Mouse (Mus musculus) liver, embryonic 12.5 days (tissue): ENCODE data around the gene Thop1. TPM values are rescaled to one million over a fixed set of nuclear protein-coding genes. Genes with fewer than 3 reads are reported as not detected.
A peak's percentile ranks its signal among the peaks of the same experiment; 100 is the strongest.
"Not testable (repeated sequence)": the region's sequence is repeated elsewhere in the genome, so short reads cannot be mapped to it uniquely, and the experiment has no call there.

ENCODE experiments used
- ATAC-seq: fragments of 200-750 bp; cut with Nextera tagmentation; 2 replicates; pipeline ENCODE4 v1.8.0; 2017; ENCODE audit warnings: moderate number of reproducible peaks, mild to moderate bottlenecking, moderate library complexity
- H3K27ac ChIP-seq: fragments of 300-500 bp; sonication (generic); 2 replicates; pipeline ENCODE4 v1.5.1; 2016; ENCODE audit warnings: mild to moderate bottlenecking
- H3K27me3 ChIP-seq: fragments of 300-500 bp; sonication (generic); replicated peaks from 2 replicates; pipeline ENCODE4 v1.6.1; 2016; ENCODE audit warnings: mild to moderate bottlenecking, moderate library complexity
- H3K36me3 ChIP-seq: fragments of 300-500 bp; sonication (generic); 2 replicates; pipeline ENCODE4 v1.6.1; 2016; ENCODE audit warnings: mild to moderate bottlenecking, moderate library complexity
- H3K4me1 ChIP-seq: fragments of 300-500 bp; sonication (generic); 2 replicates; pipeline ENCODE4 v1.6.1; 2016
- H3K4me2 ChIP-seq: fragments of 300-500 bp; sonication (generic); 2 replicates; pipeline ENCODE4 v1.6.1; 2016; ENCODE audit warnings: mild to moderate bottlenecking, moderate library complexity
- H3K4me3 ChIP-seq: fragments of 300-500 bp; sonication (generic); 2 replicates; pipeline ENCODE4 v1.5.1; 2016; ENCODE audit warnings: mild to moderate bottlenecking, moderate library complexity
- H3K9ac ChIP-seq: fragments of 300-500 bp; sonication (generic); 2 replicates; pipeline ENCODE4 v1.6.1; 2016; ENCODE audit warnings: mild to moderate bottlenecking, moderate library complexity
- H3K9me3 ChIP-seq: fragments of 300-500 bp; sonication (generic); replicated peaks from 2 replicates; pipeline ENCODE4 v1.6.1; 2016; ENCODE audit warnings: mild to moderate bottlenecking, moderate library complexity
- WGBS: fragments of 180-500 bp; shearing (Covaris S2); methylation state at CpG from one replicate; pipeline ENCODE4 v1.1.7; 2016; ENCODE audit not compliant: insufficient replicate concordance; 5-methylcytosine and 5-hydroxymethylcytosine counted together
- polyA plus RNA-seq: library from polyadenylated mRNA; unstranded; fragments of >200 nt; fragmentation: Nextera tagmentation; extraction: Ambion mirVana; gene quantifications from 2 replicates; pipeline ENCODE4 v1.2.1, GENCODE M21; 2016

Gene Thop1
- polyA plus RNA-seq, 1 experiment from 2014 or later: 50.8 TPM

- no peak for ATAC-seq
- Histone ChIP-seq H3K27ac (no peak overlapping the region), H3K4me1 (peaks cover 18% of the 10 kb centered on the region), H3K9me3 (no peaks in the 10 kb centered on the region), H3K4me2 (peak overlapping the region; percentile 77), H3K4me3 (no peak overlapping the region), H3K9ac (no peak overlapping the region), H3K27me3 (no peaks in the 10 kb centered on the region), H3K36me3 (peaks cover 16% of the 10 kb centered on the region)
- WGBS: 71% methylated on average over 7 of the region's 7 CpGs
Observed at GRCm38 (mm10) chr10:81036251-81036650, 33.6 kb upstream of the Thop1 start.

DNA sequence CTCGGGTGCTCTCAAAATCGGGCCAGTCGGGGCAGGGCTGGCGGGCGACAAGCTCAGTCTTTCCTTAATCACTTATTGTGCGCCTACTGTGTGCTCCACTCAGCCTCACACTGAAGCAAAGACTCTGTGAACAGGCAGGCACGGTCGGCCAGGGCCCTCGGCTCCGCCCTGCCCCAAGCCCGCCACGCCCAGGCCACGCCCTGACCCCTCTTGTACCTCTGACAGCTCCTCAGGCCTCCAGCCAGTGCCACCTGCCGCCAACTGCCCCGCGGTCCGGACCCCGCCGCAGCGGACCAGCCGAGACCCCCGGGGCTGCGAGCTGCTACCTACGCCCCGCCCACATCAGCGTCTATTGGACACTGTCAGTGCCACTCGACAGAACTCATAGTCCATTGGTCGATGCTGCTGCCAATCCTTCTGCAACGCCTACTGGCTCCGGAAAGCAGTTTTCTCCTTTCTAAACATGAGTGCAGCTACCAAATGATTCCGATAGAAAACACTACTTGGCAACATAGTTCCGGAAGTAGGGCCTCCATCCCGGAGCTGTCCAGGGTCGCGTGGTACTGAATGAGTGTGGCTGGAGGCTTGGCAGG is 32.8 kb upstream of the Thop1 start, which contains the start of gene Slc39a3:
TSS of gene Slc39a3 (minus strand) at position 439 of the 593 bp plus-strand sequence.
- under 1% methylated on average over 35 of the region's 35 CpGs for WGBS
- Histone ChIP-seq H3K27ac (peak within 1 kb of the TSS; percentile 82), H3K4me2 (peak within 1 kb of the TSS; percentile 77), H3K27me3 (no peaks in the 10 kb centered on the region), H3K36me3 (peaks cover 11% of the 10 kb centered on the region), H3K4me3 (peak within 1 kb of the TSS; percentile 81), H3K9me3 (no peaks in the 10 kb centered on the region), H3K9ac (peak within 1 kb of the TSS; percentile 77), H3K4me1 (peaks cover 20% of the 10 kb centered on the region)
- peak; percentile 97 for ATAC-seq

DNA sequence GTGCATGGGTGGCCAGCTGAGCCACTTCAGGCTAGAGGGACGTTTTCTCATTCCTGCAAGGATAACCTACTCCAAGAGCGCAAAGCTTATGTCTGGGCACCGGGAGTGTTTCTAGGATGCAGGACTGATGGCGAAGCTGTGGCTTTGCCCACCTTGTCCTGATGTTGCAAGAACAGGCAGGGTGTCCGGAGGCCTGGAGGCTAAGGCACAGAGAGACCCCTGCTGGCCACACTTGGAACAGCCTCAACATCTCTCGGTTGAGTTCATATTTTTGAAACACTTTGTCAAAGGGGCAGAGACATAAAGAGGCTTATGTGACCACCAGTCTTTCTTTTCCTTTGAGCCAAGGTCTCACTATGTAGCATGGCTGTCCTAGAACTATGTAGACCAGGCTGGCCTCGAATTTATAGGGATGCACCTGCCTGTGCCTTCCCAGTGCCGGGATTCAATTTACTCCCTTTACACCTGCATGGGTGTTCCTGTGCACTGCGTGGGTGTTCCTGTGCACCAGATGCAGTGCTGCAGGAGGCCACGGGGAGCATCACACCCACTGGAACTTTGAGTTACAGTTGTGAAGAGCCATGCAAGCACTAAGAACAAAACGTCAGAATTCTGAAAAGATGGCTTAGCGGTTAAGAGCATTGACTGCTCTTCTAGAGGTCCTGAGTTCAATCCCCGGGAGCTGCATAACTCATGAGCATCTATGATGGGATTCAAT is 28.2 kb upstream of the Thop1 start:
- Histone ChIP-seq H3K9ac (no peak overlapping the region), H3K4me2 (no peak overlapping the region), H3K4me1 (peaks cover 15% of the 10 kb centered on the region), H3K27ac (no peak overlapping the region), H3K4me3 (no peak overlapping the region), H3K9me3 (no peaks in the 10 kb centered on the region), H3K36me3 (peaks cover 37% of the 10 kb centered on the region), H3K27me3 (no peaks in the 10 kb centered on the region)
- 27% methylated on average over 13 of the region's 13 CpGs for WGBS
- ATAC-seq: no peak

DNA sequence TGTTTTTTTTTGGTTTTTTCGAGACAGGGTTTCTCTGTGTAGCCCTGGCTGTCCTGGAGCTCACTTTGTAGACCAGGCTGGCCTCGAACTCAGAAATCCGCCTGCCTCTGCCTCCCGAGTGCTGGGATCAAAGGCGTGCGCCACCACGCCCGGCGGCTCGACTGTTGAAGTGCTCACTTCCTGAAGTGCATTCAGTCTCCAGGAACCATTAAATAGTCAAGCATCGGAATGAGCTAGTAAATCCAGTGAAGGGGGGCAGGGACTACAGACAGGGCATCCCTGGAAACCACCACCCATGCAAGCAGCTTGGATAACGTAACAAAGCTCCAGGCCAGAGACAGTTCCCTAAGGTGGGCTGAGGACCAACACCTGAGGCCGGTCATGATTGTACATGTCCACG is 24.6 kb upstream of the Thop1 start:
- H3K27me3 ChIP-seq, H3K27ac ChIP-seq, H3K4me2 ChIP-seq, H3K4me3 ChIP-seq, H3K9ac ChIP-seq, ATAC-seq, H3K9me3 ChIP-seq, H3K4me1 ChIP-seq: not testable (repeated sequence)
- peaks cover 73% of the 10 kb centered on the region for H3K36me3 ChIP-seq
- WGBS: 86% methylated on average over 14 of the region's 14 CpGs

- Histone ChIP-seq H3K9me3 (no peaks in the 10 kb centered on the region), H3K4me2 (no peak overlapping the region), H3K4me1 (peaks cover 22% of the 10 kb centered on the region), H3K36me3 (peaks cover 78% of the 10 kb centered on the region), H3K9ac (no peak overlapping the region), H3K27me3 (no peaks in the 10 kb centered on the region), H3K27ac (peak overlapping the region; percentile 61), H3K4me3 (no peak overlapping the region)
- ATAC-seq: peak; percentile 6; the same call in 1 of the 2 replicates
- 62% methylated on average over 4 of the region's 4 CpGs for WGBS
Observed at GRCm38 (mm10) chr10:81050645-81051044, 19.2 kb upstream of the Thop1 start.

DNA sequence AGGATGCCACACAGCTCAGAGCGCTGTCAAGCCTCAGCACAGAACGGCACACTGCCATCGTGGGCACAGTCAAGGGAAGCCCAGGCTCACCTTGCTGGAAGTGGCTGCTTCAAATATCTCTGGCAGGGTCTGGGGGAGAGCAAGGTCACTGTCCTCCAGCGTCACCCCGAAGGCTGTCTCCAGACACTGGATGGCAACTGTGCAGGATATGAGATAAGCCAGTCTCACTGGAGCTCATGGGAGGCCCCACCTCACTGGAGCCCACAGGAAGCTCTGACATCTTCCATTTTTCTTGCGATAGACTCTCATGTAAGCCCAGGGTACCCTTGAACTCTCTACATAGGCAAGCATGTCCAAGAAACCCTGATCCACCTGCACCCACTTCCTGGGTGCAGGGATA is 18.7 kb upstream of the Thop1 start:
- H3K9ac ChIP-seq: 0 out of 2 replicates have a peak overlapping the region, but pooled peaks have one; percentile 32
- ATAC-seq: peak; percentile 70

DNA sequence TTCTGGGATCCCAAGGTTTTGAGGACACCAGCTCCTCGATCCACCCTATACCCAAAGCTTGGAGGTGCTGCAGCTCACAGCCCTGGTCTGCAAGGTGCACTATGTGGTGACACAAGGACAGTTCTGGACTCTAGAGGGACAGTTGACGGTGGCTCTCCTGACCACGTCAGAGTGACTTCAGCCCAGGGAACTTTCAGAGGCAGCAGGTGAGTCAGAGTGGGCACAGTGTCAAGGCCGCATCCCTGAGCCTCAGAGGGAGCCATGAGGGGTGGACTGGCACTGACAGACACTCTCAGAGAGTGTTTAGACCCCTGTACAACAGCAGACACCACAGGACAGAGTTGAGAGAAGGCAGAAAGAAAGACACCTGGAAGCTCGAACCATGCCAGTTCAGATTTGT is 17.3 kb upstream of the Thop1 start:
- Histone ChIP-seq H3K4me1 (peaks cover 28% of the 10 kb centered on the region), H3K27ac (no peak overlapping the region), H3K4me2 (no peak overlapping the region), H3K36me3 (peaks cover 64% of the 10 kb centered on the region), H3K9ac (no peak overlapping the region), H3K4me3 (no peak overlapping the region), H3K27me3 (no peaks in the 10 kb centered on the region), H3K9me3 (no peaks in the 10 kb centered on the region)
- WGBS: 75% methylated on average over 5 of the region's 5 CpGs
- no peak for ATAC-seq

More for the DNA sequence above, 18.7 kb upstream of the Thop1 start:
- Histone ChIP-seq H3K4me2 (peak overlapping the region; percentile 4; the same call in 1 of the 2 replicates), H3K4me1 (peaks cover 22% of the 10 kb centered on the region), H3K4me3 (no peak overlapping the region), H3K9me3 (no peaks in the 10 kb centered on the region), H3K27ac (peak overlapping the region; percentile 61), H3K27me3 (no peaks in the 10 kb centered on the region), H3K36me3 (peaks cover 75% of the 10 kb centered on the region)
- 39% methylated on average over 6 of the region's 6 CpGs for WGBS

GRCm38 (mm10) chr10:81055169-81055568 is 14.7 kb upstream of the Thop1 start:
- no peak for ATAC-seq
- peaks cover 47% of the 10 kb centered on the region for H3K36me3 ChIP-seq
- 83% methylated on average over 6 of the region's 6 CpGs for WGBS

GRCm38 (mm10) chr10:81055802-81056340 is 14.0 kb upstream of the Thop1 start:
- not testable (repeated sequence) for H3K27ac ChIP-seq, ATAC-seq
- WGBS: 73% methylated on average over 11 of the region's 11 CpGs

More at GRCm38 (mm10) chr10:81055169-81055568, 14.7 kb upstream of the Thop1 start:
- Histone ChIP-seq H3K4me3 (no peak overlapping the region), H3K4me2 (no peak overlapping the region), H3K9me3 (no peaks in the 10 kb centered on the region), H3K27ac (no peak overlapping the region), H3K9ac (no peak overlapping the region), H3K4me1 (peaks cover 49% of the 10 kb centered on the region), H3K27me3 (no peaks in the 10 kb centered on the region)

DNA sequence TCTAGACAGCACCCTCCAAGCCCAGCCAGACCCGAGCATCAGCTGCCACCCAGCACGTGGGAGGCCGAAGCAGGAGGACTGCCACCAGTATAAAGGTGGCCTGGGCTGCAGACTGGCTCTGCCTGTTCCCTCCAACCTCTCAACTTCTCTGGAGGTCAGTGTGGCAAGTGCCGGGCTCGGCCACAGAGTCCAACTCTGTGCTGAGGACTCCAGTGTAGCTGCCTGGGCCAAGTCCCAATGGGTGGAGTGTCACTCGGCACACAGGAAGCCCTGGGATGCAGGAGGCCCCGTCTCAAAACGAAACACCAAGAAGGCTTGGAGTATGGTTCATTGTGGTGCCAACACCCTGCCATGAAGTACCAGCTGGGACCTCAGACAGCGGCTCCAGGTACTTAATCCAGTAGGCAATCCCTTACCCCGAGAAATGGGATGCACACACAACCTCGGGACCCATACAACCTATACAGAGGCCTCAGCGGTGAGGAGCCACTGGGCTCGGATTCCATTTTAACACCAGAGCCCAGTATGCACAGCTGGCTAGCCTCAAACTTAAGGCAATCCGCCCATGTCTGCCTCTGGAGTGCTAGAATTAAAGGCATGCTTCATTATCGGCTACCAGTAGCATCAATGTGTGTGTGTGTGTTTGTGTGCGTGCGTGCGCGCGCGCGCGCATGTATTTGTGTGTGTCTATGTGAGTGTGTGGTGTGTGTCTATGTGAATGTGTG is 12.3 kb upstream of the Thop1 start:
- 87% methylated on average over 23 of the region's 23 CpGs for WGBS
- no peak overlapping the region for H3K4me2 ChIP-seq
- H3K4me1 ChIP-seq: peaks cover 29% of the 10 kb centered on the region
- H3K9me3 ChIP-seq: no peaks in the 10 kb centered on the region
- no peak overlapping the region for H3K27ac ChIP-seq
- H3K4me3 ChIP-seq: no peak overlapping the region
- peaks cover 23% of the 10 kb centered on the region for H3K36me3 ChIP-seq
- no peaks in the 10 kb centered on the region for H3K27me3 ChIP-seq
- no peak overlapping the region for H3K9ac ChIP-seq
- no peak for ATAC-seq

More at GRCm38 (mm10) chr10:81055802-81056340, 14.0 kb upstream of the Thop1 start:
- Histone ChIP-seq H3K36me3 (peaks cover 40% of the 10 kb centered on the region), H3K4me1 (peaks cover 46% of the 10 kb centered on the region)
- not testable (repeated sequence) for H3K27me3 ChIP-seq, H3K4me2 ChIP-seq, H3K9me3 ChIP-seq, H3K9ac ChIP-seq, H3K4me3 ChIP-seq

DNA sequence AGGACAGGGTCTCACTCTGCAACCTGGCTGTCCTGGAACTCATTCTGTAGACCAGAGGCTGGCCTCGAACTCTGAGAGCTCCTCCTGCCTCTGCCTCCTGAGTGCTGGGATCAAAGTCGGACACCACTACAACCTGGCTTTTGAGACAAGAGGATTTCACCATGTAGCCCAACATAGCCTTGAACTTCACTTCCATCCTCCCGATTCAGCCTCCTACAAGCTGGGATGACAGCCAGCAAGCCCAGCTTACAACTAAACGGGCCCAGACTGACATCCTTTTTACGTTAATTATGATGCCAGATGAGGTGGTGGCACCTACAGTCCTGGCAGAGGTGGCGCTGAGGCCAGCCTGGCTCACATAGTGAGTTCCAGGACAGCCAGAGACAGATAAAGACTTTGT is 10.9 kb upstream of the Thop1 start:
- Histone ChIP-seq H3K27me3 (no peaks in the 10 kb centered on the region), H3K27ac (peak overlapping the region; percentile 6; the same call in 1 of the 2 replicates), H3K4me3 (peak overlapping the region; percentile 87), H3K36me3 (peaks cover 23% of the 10 kb centered on the region), H3K9ac (peak overlapping the region; percentile 80; the same call in 1 of the 2 replicates), H3K4me2 (peak overlapping the region; percentile 88), H3K9me3 (no peaks in the 10 kb centered on the region), H3K4me1 (peaks cover 27% of the 10 kb centered on the region)
- 77% methylated on average over 6 of the region's 6 CpGs for WGBS
- ATAC-seq: no peak
